ENCODE assay signal across 7 mouse cellular contexts in genomic region chr7:27354783-27355182, GRCm38 (mm10). TPM values are rescaled to one million over a fixed set of nuclear protein-coding genes. Genes with fewer than 3 reads are reported as not detected.
DNase-seq lines count a peak whose midpoint lies in the region; ATAC-seq and TF ChIP-seq lines count a peak whose summit lies in the region.

No protein-coding gene starts in this region.

- H3K4me2 ChIP-seq in lung, embryonic 16.5 days (ENCODE audit: low read depth, low read length) = peak overlapping the region; percentile 72
- peak overlapping the region; percentile 68 for H3K4me2 ChIP-seq in forebrain, embryonic 16.5 days (ENCODE audit: low read length)
- H3K4me2 ChIP-seq in liver, embryonic 14.5 days (ENCODE audit: low read depth) = peak overlapping the region; percentile 71
- peak overlapping the region; percentile 77 for H3K4me2 ChIP-seq in stomach, postnatal 0 days (replicated peaks; ENCODE audit: low read depth)

- H3K27me3 ChIP-seq in lung, embryonic 16.5 days (ENCODE audit: control insufficient read depth, insufficient read depth, low read depth, low read length) = no peaks in the 10 kb centered on the region
- peaks cover 17% of the 10 kb centered on the region for H3K27me3 ChIP-seq in forebrain, embryonic 16.5 days (replicated peaks; ENCODE audit: control insufficient read depth, insufficient read depth, low read length)
- H3K27me3 ChIP-seq in liver, embryonic 14.5 days (ENCODE audit: control insufficient read depth, insufficient read depth, low read length) = no peaks in the 10 kb centered on the region
- no peaks in the 10 kb centered on the region for H3K27me3 ChIP-seq in stomach, postnatal 0 days (ENCODE audit: control insufficient read depth, insufficient read depth, low read length)

- H3K36me3 ChIP-seq in lung, embryonic 16.5 days (ENCODE audit: control insufficient read depth, insufficient read depth, low read length) = peaks cover 3% of the 10 kb centered on the region; the same call in 1 of the 2 replicates
- peaks cover 6% of the 10 kb centered on the region; the same call in 1 of the 2 replicates for H3K36me3 ChIP-seq in forebrain, embryonic 16.5 days (ENCODE audit: control insufficient read depth, insufficient read depth)
- 0 out of 2 replicates have a peak, but pooled peaks cover 3% of the 10 kb centered on the region for H3K36me3 ChIP-seq in liver, embryonic 14.5 days (replicated peaks; ENCODE audit: control insufficient read depth, insufficient read depth, low read depth)
- 0 out of 2 replicates have a peak, but pooled peaks cover 6% of the 10 kb centered on the region for H3K36me3 ChIP-seq in stomach, postnatal 0 days (ENCODE audit: control insufficient read depth, insufficient read depth, low read length)

- WGBS in lung, embryonic 16.5 days = 50% methylated on average over 4 of the region's 4 CpGs
- 50% methylated on average over 4 of the region's 4 CpGs for WGBS in forebrain, embryonic 16.5 days
- WGBS in liver, embryonic 14.5 days (ENCODE audit: insufficient replicate concordance) = 23% methylated on average over 4 of the region's 4 CpGs
- 44% methylated on average over 4 of the region's 4 CpGs for WGBS in stomach, postnatal 0 days

- H3K27ac ChIP-seq in lung, embryonic 16.5 days (ENCODE audit: low read length) = no peak overlapping the region
- H3K27ac ChIP-seq in forebrain, embryonic 16.5 days (ENCODE audit: low read length) = no peak overlapping the region
- peak overlapping the region; percentile 43 for H3K27ac ChIP-seq in liver, embryonic 14.5 days
- H3K27ac ChIP-seq in stomach, postnatal 0 days (replicated peaks) = no peak overlapping the region

- peak; percentile 58 for TF ChIP-seq EP300 in liver, embryonic 14.5 days (IDR thresholded peaks at IDR 0.05; ENCODE audit: low read depth)
- TF ChIP-seq EP300 in stomach, postnatal 0 days (optimal IDR thresholded peaks at IDR 0.05) = no peak

- no peak for ATAC-seq in lung, embryonic 16.5 days (ENCODE audit: low read depth)
- ATAC-seq in forebrain, embryonic 16.5 days = no peak
- ATAC-seq in liver, embryonic 14.5 days (ENCODE audit: insufficient read depth) = peak; percentile 66
- no peak for ATAC-seq in stomach, postnatal 0 days (ENCODE audit: low FRiP score, low TSS enrichment)

- no peak for DNase-seq in lung, postnatal 4 days
- DNase-seq in liver, embryonic 14.5 days (ENCODE audit: low read depth in 3 of 3, low spot score in 3 of 3) = peak; percentile 49 to 67 (median 61)
- no peak for DNase-seq in stomach, postnatal 0 days (ENCODE audit: low spot score)
- no peak for DNase-seq in embryo, embryonic 9.5 days (ENCODE audit: extremely low spot score)
- no peak for DNase-seq in cerebellum, postnatal 36 days

- no peaks in the 10 kb centered on the region for H3K9me3 ChIP-seq in lung, embryonic 16.5 days (ENCODE audit: control insufficient read depth, low read length)
- no peaks in the 10 kb centered on the region for H3K9me3 ChIP-seq in forebrain, embryonic 16.5 days (ENCODE audit: control insufficient read depth, low read length)
- H3K9me3 ChIP-seq in liver, embryonic 14.5 days (ENCODE audit: control insufficient read depth, low read length) = no peaks in the 10 kb centered on the region
- no peaks in the 10 kb centered on the region for H3K9me3 ChIP-seq in stomach, postnatal 0 days (ENCODE audit: control insufficient read depth, low read length)

- peak overlapping the region; percentile 68 for H3K4me3 ChIP-seq in lung, embryonic 16.5 days (ENCODE audit: low read length)
- peak overlapping the region; percentile 68 for H3K4me3 ChIP-seq in forebrain, embryonic 16.5 days (replicated peaks; ENCODE audit: low read length)
- peak overlapping the region; percentile 85 to 93 for H3K4me3 ChIP-seq in liver, embryonic 14.5 days (ENCODE audit: insufficient read depth in 1 of 2, low read depth in 2 of 2, low read length in 2 of 2)
- H3K4me3 ChIP-seq in stomach, postnatal 0 days (ENCODE audit: low read depth, low read length) = peak overlapping the region; percentile 68; the same call in 1 of the 2 replicates

- no peak overlapping the region for H3K9ac ChIP-seq in lung, embryonic 16.5 days (ENCODE audit: low read length)
- peak overlapping the region; percentile 74 for H3K9ac ChIP-seq in forebrain, embryonic 16.5 days (replicated peaks; ENCODE audit: low read depth, low read length)
- H3K9ac ChIP-seq in liver, embryonic 14.5 days (replicated peaks) = peak overlapping the region; percentile 48
- H3K9ac ChIP-seq in stomach, postnatal 0 days (ENCODE audit: low read length) = no peak overlapping the region

- H3K4me1 ChIP-seq in lung, embryonic 16.5 days (replicated peaks; ENCODE audit: control insufficient read depth, insufficient read depth, low read length) = peaks cover 22% of the 10 kb centered on the region
- peaks cover 18% of the 10 kb centered on the region for H3K4me1 ChIP-seq in forebrain, embryonic 16.5 days (replicated peaks; ENCODE audit: control insufficient read depth, insufficient read depth, low read length)
- H3K4me1 ChIP-seq in liver, embryonic 14.5 days (replicated peaks; ENCODE audit: control insufficient read depth in 2 of 2, insufficient read depth in 2 of 2, low read length in 1 of 2) = peaks cover 15 to 37% of the 10 kb centered on the region in 2 experiments
- peaks cover 9% of the 10 kb centered on the region; the same call in 1 of the 2 replicates for H3K4me1 ChIP-seq in stomach, postnatal 0 days (replicated peaks; ENCODE audit: control insufficient read depth, insufficient read depth)

- TF ChIP-seq CTCF in liver, embryonic 14.5 days (IDR thresholded peaks at IDR 0.05; ENCODE audit: low read depth) = no peak
- no peak for TF ChIP-seq CTCF in stomach, postnatal 0 days (IDR thresholded peaks at IDR 0.05; ENCODE audit: low read depth)

RNA-seq across cellular contexts. Expression of gene Shkbp1, which starts 1.0 kb away (rescaled TPM):
- 43.6 and 46.2 TPM in 2 replicates for polyA plus RNA-seq in lung, embryonic 16.5 days (2015; fragmentation: Nextera tagmentation; extraction: Ambion mirVana)
- 88.1 and 95.5 TPM in 2 replicates for polyA plus RNA-seq in forebrain, embryonic 16.5 days (2015; fragmentation: Nextera tagmentation; extraction: Ambion mirVana)
- polyA plus RNA-seq in liver, embryonic 14.5 days (2012; rRNA removed) = 19.1 and 24.7 TPM in 2 replicates
- polyA plus RNA-seq in liver, embryonic 14.5 days (2014; fragmentation: Nextera tagmentation; extraction: Ambion mirVana) = 11.8 and 15.1 TPM in 2 replicates
- 26.3 and 27.3 TPM in 2 replicates for polyA plus RNA-seq in stomach, postnatal 0 days (2015; fragmentation: Nextera tagmentation; extraction: Ambion mirVana)

RNA-seq across cellular contexts. Expression of gene Gm20479, which starts 2.4 kb away (rescaled TPM):
- polyA plus RNA-seq in lung, embryonic 16.5 days (2015; fragmentation: Nextera tagmentation; extraction: Ambion mirVana) = 0.52 and 1.1 TPM in 2 replicates
- polyA plus RNA-seq in forebrain, embryonic 16.5 days (2015; fragmentation: Nextera tagmentation; extraction: Ambion mirVana) = not detected in 2 replicates
- 0.09 and 0.40 TPM in 2 replicates for polyA plus RNA-seq in liver, embryonic 14.5 days (2012; rRNA removed)
- not detected in 2 replicates for polyA plus RNA-seq in liver, embryonic 14.5 days (2014; fragmentation: Nextera tagmentation; extraction: Ambion mirVana)
- polyA plus RNA-seq in stomach, postnatal 0 days (2015; fragmentation: Nextera tagmentation; extraction: Ambion mirVana) = 0.28 and 0.57 TPM in 2 replicates

RNA-seq across cellular contexts. Expression of gene Ltbp4, which starts 17.3 kb away (rescaled TPM):
- polyA plus RNA-seq in lung, embryonic 16.5 days (2015; fragmentation: Nextera tagmentation; extraction: Ambion mirVana) = 107 and 127 TPM in 2 replicates
- 13.3 and 18.2 TPM in 2 replicates for polyA plus RNA-seq in forebrain, embryonic 16.5 days (2015; fragmentation: Nextera tagmentation; extraction: Ambion mirVana)
- 5.2 and 5.5 TPM in 2 replicates for polyA plus RNA-seq in liver, embryonic 14.5 days (2012; rRNA removed)
- 2.5 and 3.0 TPM in 2 replicates for polyA plus RNA-seq in liver, embryonic 14.5 days (2014; fragmentation: Nextera tagmentation; extraction: Ambion mirVana)
- 81.0 and 94.8 TPM in 2 replicates for polyA plus RNA-seq in stomach, postnatal 0 days (2015; fragmentation: Nextera tagmentation; extraction: Ambion mirVana)

Comparison
In these comparisons a context has a peak if more than half of its experiments do, and no peak if none do; other contexts are left out.
1. H3K9ac ChIP-seq: peak in forebrain, embryonic 16.5 days (single experiment) and liver, embryonic 14.5 days (single experiment); none in lung, embryonic 16.5 days (single experiment) and stomach, postnatal 0 days (single experiment).
2. DNase-seq: peak in liver, embryonic 14.5 days (3 of 3); none in lung, postnatal 4 days (0 of 2), stomach, postnatal 0 days (single experiment), embryo, embryonic 9.5 days (single experiment) and cerebellum, postnatal 36 days (0 of 2).
3. Peak in every context shown above with its lines, with median percentiles within 50 percentile points of each other: H3K4me2 ChIP-seq and H3K4me3 ChIP-seq.